Comparison of ENCODE assay signal across 30 mouse cellular contexts in genomic region chr17:47707961-47708360, GRCm38 (mm10). TPM values are rescaled to one million over a fixed set of nuclear protein-coding genes. Genes with fewer than 3 reads are reported as not detected.
DNase-seq lines count a peak whose midpoint lies in the region; TF ChIP-seq lines count a peak whose summit lies in the region.
"Had no signal": no experiment of that assay in that cellular context is flagged by ENCODE, and none has a peak within 500 bp of the region (broad histone marks: within the 10 kb centered on the region; RNA-seq: fewer than 3 reads in every experiment).

No protein-coding gene starts in this region.

- no peak for TF ChIP-seq CTCF in kidney, adult 2 months (conservative IDR thresholded peaks at IDR 0.05; ENCODE audit: insufficient read depth, insufficient read length, low read depth, low read length)

- H3K36me3 ChIP-seq in kidney, adult 2 months (ENCODE audit: control insufficient read depth, insufficient read depth, low read length) = no peaks in the 10 kb centered on the region

- H3K4me1 ChIP-seq in kidney, adult 2 months (ENCODE audit: control insufficient read depth, insufficient read depth, low read length) = 0 out of 2 replicates have a peak, but pooled peaks cover 2% of the 10 kb centered on the region

- WGBS in kidney, adult 2 months = 82% methylated on average over 3 of the region's 3 CpGs

- H3K4me3 ChIP-seq in kidney, adult 2 months (ENCODE audit: insufficient read depth, low read depth, low read length) = no peak overlapping the region
- H3K4me3 ChIP-seq: gastrocnemius, adult 2 months; heart, embryonic 12.5 days; heart, embryonic 15.5 days had no signal

- H3K27me3 ChIP-seq in kidney, adult 2 months (replicated peaks; ENCODE audit: control insufficient read depth, insufficient read depth, low read length) = no peaks in the 10 kb centered on the region

- intact Hi-C loops in heart, postnatal 36 days (cut with DNase I) = no loop called here

- DNase-seq in kidney, adult 2 months = peak; percentile 75
- no peak for DNase-seq in kidney, postnatal 10 days
- peak; percentile 45 to 61 for DNase-seq in kidney, postnatal 36 days
- DNase-seq in kidney, postnatal 14 days = no peak
- DNase-seq in adipocyte (ENCODE audit: low spot score) = peak; percentile 33
- no peak for DNase-seq in heart, postnatal 36 days
- DNase-seq: adrenal gland, postnatal 10 days; adrenal gland, postnatal 36 days; cerebellum, adult 18-20 months; cerebellum, adult 9-10 months; cerebellum, postnatal 14 days; forebrain, postnatal 0 days; gastrocnemius, adult 2 months; gastrocnemius, postnatal 14 days; heart, adult 18-20 months; heart, postnatal 10 days; heart, postnatal 4 days had no signal

- TF ChIP-seq POLR2A in kidney, adult 2 months (IDR thresholded peaks at IDR 0.05; ENCODE audit: low read depth, low read length) = no peak

- no peak overlapping the region for H3K27ac ChIP-seq in kidney, adult 2 months (ENCODE audit: insufficient read depth, low read depth, low read length)
- H3K27ac ChIP-seq: gastrocnemius, adult 2 months; heart, embryonic 15.5 days; hindbrain, embryonic 14.5 days; hindbrain, postnatal 0 days had no signal

RNA-seq across cellular contexts. Expression of gene Prickle4, which starts 13.4 kb away (rescaled TPM):
- 7.0 and 9.0 TPM in 2 replicates for polyA plus RNA-seq in kidney, adult 2 months (2012; rRNA removed)
- total RNA-seq in heart, postnatal 36 days (2021) = 1 to 10 TPM; 2.1 to 4.8 TPM
- polyA plus RNA-seq: activated CD4-positive, CD25-positive, alpha-beta regulatory T cell, adult 4 months; CD4-positive, CD25-positive, alpha-beta regulatory T cell, adult 4 months had no signal

RNA-seq across cellular contexts. Expression of gene Gm21981, which starts 13.7 kb away (rescaled TPM):
- 1.1 and 2.1 TPM in 2 replicates for polyA plus RNA-seq in kidney, adult 2 months (2012; rRNA removed)
- under 1 TPM; 0.50 to 0.70 TPM for total RNA-seq in heart, postnatal 36 days (2021)
- polyA plus RNA-seq: activated CD4-positive, CD25-positive, alpha-beta regulatory T cell, adult 4 months; CD4-positive, CD25-positive, alpha-beta regulatory T cell, adult 4 months had no signal

RNA-seq across cellular contexts. Expression of gene Pgc, which starts 18.7 kb away (rescaled TPM):
- 0.29 and 1.0 TPM in 2 replicates for polyA plus RNA-seq in kidney, adult 2 months (2012; rRNA removed)
- not detected for total RNA-seq in heart, postnatal 36 days (2021)
- total RNA-seq: adrenal gland, adult 18-20 months; adrenal gland, postnatal 10 days; adrenal gland, postnatal 36 days; forebrain, postnatal 0 days; gastrocnemius, adult 2 months; gastrocnemius, postnatal 14 days; heart, adult 18-20 months; heart, postnatal 10 days; heart, postnatal 4 days had no signal
- polyA plus RNA-seq: activated CD4-positive, CD25-positive, alpha-beta regulatory T cell, adult 4 months; C2C12; CD4-positive, CD25-positive, alpha-beta regulatory T cell, adult 4 months; embryonic facial prominence, embryonic 14.5 days; forebrain, embryonic 11.5 days; forebrain, embryonic 14.5 days; forebrain, postnatal 0 days; frontal cortex, adult 2 months; heart, embryonic 12.5 days; hindbrain, embryonic 11.5 days; hindbrain, embryonic 14.5 days had no signal

RNA-seq across cellular contexts. Expression of gene Frs3, which starts 19.1 kb away (rescaled TPM):
- polyA plus RNA-seq in kidney, adult 2 months (2012; rRNA removed) = 28.9 and 39.5 TPM in 2 replicates
- total RNA-seq in heart, postnatal 36 days (2021) = 1 to 10 TPM; 4.0 to 4.3 TPM
- polyA plus RNA-seq: activated CD4-positive, CD25-positive, alpha-beta regulatory T cell, adult 4 months had no signal

RNA-seq across cellular contexts. Expression of gene Tomm6, which starts 19.8 kb away (rescaled TPM):
- 103 and 153 TPM in 2 replicates for polyA plus RNA-seq in kidney, adult 2 months (2012; rRNA removed)
- total RNA-seq in heart, postnatal 36 days (2021) = 100 to 1,000 TPM; 119 to 126 TPM

Comparison
In these comparisons a context has a peak if more than half of its experiments do, and no peak if none do; other contexts are left out.
1. DNase-seq: peak in kidney, adult 2 months (single experiment), kidney, postnatal 36 days (2 of 2) and adipocyte (single experiment); none in kidney, postnatal 10 days (single experiment), kidney, postnatal 14 days (single experiment) and heart, postnatal 36 days (0 of 2).